Mouse (Mus musculus) liver, embryonic 14.5 days (tissue): ENCODE measurements around the gene Gpr142. TPM values are rescaled to one million over a fixed set of nuclear protein-coding genes. Genes with fewer than 3 reads are reported as not detected.

Source experiments
- ATAC-seq: fragments of 200-750 bp; cut with Nextera tagmentation; 2 replicates; pipeline ENCODE4 v1.8.0; 2017; ENCODE audit warnings: moderate number of reproducible peaks, mild to moderate bottlenecking, moderate library complexity; ENCODE audit not compliant: insufficient read depth
- DNase-seq, 3 experiments: peaks; one replicate each; pipeline ENCODE4 v3.0.0-alpha.2; 2012 to 2013; ENCODE audit warnings: low read depth in 3 of 3, low spot score in 3 of 3
- H3K27ac ChIP-seq: fragments of 300-500 bp; sonication (generic); 2 replicates; pipeline ENCODE4 v1.5.1; 2014; ENCODE audit warnings: moderate library complexity, mild to moderate bottlenecking, control low read depth, inconsistent platforms
- H3K27me3 ChIP-seq: fragments of 300-500 bp; sonication (generic); 2 replicates; pipeline ENCODE4 v1.6.1; 2014; ENCODE audit warnings: mild to moderate bottlenecking, low read length, moderate library complexity; ENCODE audit not compliant: control insufficient read depth, insufficient read depth
- H3K36me3 ChIP-seq: fragments of 300-500 bp; sonication (generic); replicated peaks from 2 replicates; pipeline ENCODE4 v1.6.1; 2014; ENCODE audit warnings: low read depth; ENCODE audit not compliant: control insufficient read depth, insufficient read depth
- H3K4me1 ChIP-seq, 2 experiments: fragments of 200-500 bp in 1 of 2; fragments of 300-500 bp in 1 of 2; sonication (generic) in 1 of 2; replicated peaks; 2 replicates each; pipeline ENCODE4 v1.6.1; 2012 to 2014; ENCODE audit warnings: antibody characterized with exemption in 1 of 2, inconsistent platforms in 1 of 2, low read length in 1 of 2; ENCODE audit not compliant: control insufficient read depth in 2 of 2, insufficient read depth in 2 of 2
- H3K4me2 ChIP-seq: fragments of 300-500 bp; sonication (generic); 2 replicates; pipeline ENCODE4 v1.6.1; 2014; ENCODE audit warnings: low read depth, mild to moderate bottlenecking, control low read depth, moderate library complexity
- H3K4me3 ChIP-seq, 2 experiments: fragments of 200-500 bp in 1 of 2; fragments of 300-500 bp in 1 of 2; sonication (generic) in 1 of 2; 2 replicates each; pipeline ENCODE4 v1.5.1; 2012 to 2014; ENCODE audit warnings: low read depth in 2 of 2, low read length in 2 of 2, mild to moderate bottlenecking in 2 of 2, control low read depth in 1 of 2, inconsistent platforms in 1 of 2, moderate library complexity in 1 of 2; ENCODE audit not compliant: insufficient read depth in 1 of 2
- H3K9ac ChIP-seq: fragments of 300-500 bp; sonication (generic); replicated peaks from 2 replicates; pipeline ENCODE4 v1.6.1; 2014; ENCODE audit warnings: mild to moderate bottlenecking, control low read depth, moderate library complexity
- H3K9me3 ChIP-seq: fragments of 300-500 bp; sonication (generic); 2 replicates; pipeline ENCODE4 v1.6.1; 2016; ENCODE audit warnings: low read length, mixed read lengths; ENCODE audit not compliant: control insufficient read depth
- CTCF ChIP-seq: IDR thresholded peaks from 2 replicates; pipeline ENCODE4 v1.5.1; 2016; ENCODE audit warnings: antibody characterized with exemption, low read depth, control low read depth
- EP300 ChIP-seq: IDR thresholded peaks from 2 replicates; pipeline ENCODE4 v1.6.1; 2016; ENCODE audit warnings: antibody characterized with exemption, low read depth
- WGBS: fragments of 180-500 bp; shearing (Covaris S2); extraction: QIAGEN DNeasy Blood & Tissue Kit; methylation state at CpG from one replicate; pipeline ENCODE4 v1.1.7; 2014; ENCODE audit not compliant: insufficient replicate concordance; 5-methylcytosine and 5-hydroxymethylcytosine counted together
- polyA plus RNA-seq, 2 experiments: library from polyadenylated mRNA; depleted of rRNA in 1 of 2; stranded (reverse) in 1 of 2; unstranded in 1 of 2; fragments of >200 nt; fragmentation: Nextera tagmentation in 1 of 2; extraction: Ambion mirVana in 1 of 2; gene quantifications; 2 replicates each; pipeline versions ENCODE4 v1.2.1 to v1.2.3; 2012 to 2014

Gene Gpr142
- polyA plus RNA-seq, 2 experiments, result not detected

GRCm38 (mm10) chr11:114807686-114808427 is 9.1 kb downstream of the Gpr142 start:
- TF ChIP-seq EP300, result no peak
- TF ChIP-seq CTCF, result no peak
- DNase-seq (no peak), ATAC-seq (no peak)
- no peak overlapping the region for H3K27ac ChIP-seq
- no peak overlapping the region for H3K9ac ChIP-seq
- 31% methylated on average over 14 of the region's 14 CpGs for WGBS
- no peaks in the 10 kb centered on the region for H3K27me3 ChIP-seq
- H3K4me3 ChIP-seq, result no peak overlapping the region
- H3K4me1 ChIP-seq, result peaks cover 0 to 1% of the 10 kb centered on the region in 2 experiments; a peak in 1 of 4 replicates
- H3K9me3 ChIP-seq, result no peaks in the 10 kb centered on the region
- no peak overlapping the region for H3K4me2 ChIP-seq
- no peaks in the 10 kb centered on the region for H3K36me3 ChIP-seq

DNA sequence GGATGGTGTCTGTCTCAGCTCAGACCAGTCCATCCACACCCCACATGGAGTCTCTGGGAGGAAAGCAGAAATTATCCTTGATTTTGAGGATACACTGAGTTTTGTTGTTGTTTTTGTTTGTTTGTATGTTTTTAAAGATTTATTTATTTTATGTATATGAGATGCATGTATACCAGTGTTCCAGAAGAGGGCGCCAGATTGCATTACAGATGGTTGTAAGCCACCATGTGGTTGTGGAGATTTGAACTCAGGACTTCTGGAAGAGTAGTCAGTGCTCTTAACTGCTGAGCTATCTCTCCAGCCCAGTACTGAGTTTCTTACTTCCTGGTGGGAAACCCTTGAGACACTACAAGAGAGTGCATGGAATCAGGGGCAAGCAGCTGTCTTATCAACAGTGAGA is 10.6 kb downstream of the Gpr142 start:
- DNase-seq (no peak), ATAC-seq (no peak)
- no peak overlapping the region for H3K27ac ChIP-seq
- TF ChIP-seq EP300, result no peak
- peak; percentile 38 for TF ChIP-seq CTCF
- no peak overlapping the region for H3K4me2 ChIP-seq
- H3K4me3 ChIP-seq, result no peak overlapping the region
- no peaks in the 10 kb centered on the region for H3K9me3 ChIP-seq
- no peak overlapping the region for H3K9ac ChIP-seq
- H3K27me3 ChIP-seq, result no peaks in the 10 kb centered on the region
- H3K36me3 ChIP-seq, result no peaks in the 10 kb centered on the region
- WGBS, result 28% methylated on average over 1 of the region's 1 CpGs
- H3K4me1 ChIP-seq, result peaks cover 0 to 2% of the 10 kb centered on the region in 2 experiments; a peak in 1 of 4 replicates

GRCm38 (mm10) chr11:114810344-114810743 is 11.6 kb downstream of the Gpr142 start:
- H3K4me2 ChIP-seq, result no peak overlapping the region
- no peak for ATAC-seq
- 23% methylated on average over 4 of the region's 4 CpGs for WGBS

DNA sequence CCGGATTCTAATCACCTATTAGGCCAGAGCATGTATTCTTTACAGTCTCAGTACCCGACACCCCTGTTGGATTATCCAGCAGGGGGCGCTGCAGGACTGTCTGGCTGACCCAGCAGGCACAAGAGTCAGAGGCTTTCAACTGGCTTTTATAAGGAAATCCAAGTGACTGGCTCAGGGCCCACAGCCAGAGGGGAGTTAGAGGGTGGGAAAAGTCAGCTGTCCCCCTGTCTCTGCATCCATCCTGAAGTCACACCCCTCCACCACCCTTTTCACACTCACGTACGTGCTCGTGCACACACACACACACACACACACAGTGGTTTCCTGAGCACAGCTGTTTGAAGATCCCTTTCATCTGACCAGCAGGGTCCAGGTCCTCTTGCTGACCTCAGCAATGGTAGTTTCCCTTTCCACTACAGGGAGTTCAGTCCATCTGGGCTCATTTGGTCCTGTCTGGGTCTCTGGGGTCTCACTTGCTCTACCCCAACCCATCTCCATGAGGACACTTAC is 14.1 kb downstream of the Gpr142 start:
- 14% methylated on average over 6 of the region's 6 CpGs for WGBS
- no peak overlapping the region for H3K27ac ChIP-seq
- H3K27me3 ChIP-seq, result no peaks in the 10 kb centered on the region
- no peak for TF ChIP-seq EP300
- peak; percentile 90 for TF ChIP-seq CTCF
- H3K36me3 ChIP-seq, result no peaks in the 10 kb centered on the region
- DNase-seq, result peak; percentile 44 to 49 (median 47)
- ATAC-seq, result peak; percentile 49; the same call in 1 of the 2 replicates
- no peak overlapping the region for H3K4me2 ChIP-seq
- H3K9ac ChIP-seq, result no peak overlapping the region
- no peak overlapping the region for H3K4me3 ChIP-seq
- H3K9me3 ChIP-seq, result no peaks in the 10 kb centered on the region
- peaks cover 0 to 2% of the 10 kb centered on the region in 2 experiments; a peak in 1 of 4 replicates for H3K4me1 ChIP-seq

More at GRCm38 (mm10) chr11:114810344-114810743, 11.6 kb downstream of the Gpr142 start:
- no peaks in the 10 kb centered on the region for H3K9me3 ChIP-seq
- no peak overlapping the region for H3K9ac ChIP-seq
- H3K4me3 ChIP-seq, result no peak overlapping the region
- no peaks in the 10 kb centered on the region for H3K36me3 ChIP-seq
- TF ChIP-seq CTCF (no peak), EP300 (no peak)
- no peak for DNase-seq
- H3K27me3 ChIP-seq, result no peaks in the 10 kb centered on the region
- H3K27ac ChIP-seq, result no peak overlapping the region
- peaks cover 0 to 2% of the 10 kb centered on the region in 2 experiments; a peak in 1 of 4 replicates for H3K4me1 ChIP-seq

DNA sequence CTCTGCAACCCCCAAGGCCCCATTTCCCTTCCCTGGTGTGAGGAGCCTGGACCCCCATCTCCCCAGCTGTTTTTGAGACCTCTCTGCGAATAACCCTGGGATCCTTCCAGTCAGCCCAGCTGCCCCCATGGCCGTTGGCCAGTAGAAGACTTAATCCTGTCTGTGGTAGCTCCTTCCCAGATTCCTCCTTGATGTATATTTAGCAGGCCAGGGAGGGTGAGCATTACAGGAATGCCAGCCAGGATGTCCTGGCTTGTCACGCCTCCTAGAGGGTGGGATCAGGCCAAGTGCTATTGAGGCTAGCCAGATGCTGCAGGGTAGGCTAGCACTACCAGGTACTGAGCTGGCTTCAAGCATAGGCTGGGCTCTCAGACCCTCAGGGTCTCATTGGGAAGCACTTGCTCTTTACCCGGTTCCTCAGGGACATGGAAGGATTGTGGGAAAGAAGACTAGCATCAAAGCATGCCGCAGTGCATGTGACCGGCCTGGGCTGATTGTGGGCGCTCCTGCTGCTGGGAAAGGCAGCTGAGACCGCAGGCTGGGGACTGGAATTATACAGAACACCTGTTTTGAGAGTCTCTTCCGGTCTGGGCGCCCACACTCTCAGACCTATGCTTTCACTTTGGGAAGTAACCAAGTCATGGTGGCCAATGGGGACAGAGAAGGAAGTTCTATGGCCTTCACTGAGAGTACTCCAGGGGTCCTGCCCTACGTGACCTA is 16.3 kb downstream of the Gpr142 start:
- Histone ChIP-seq H3K27me3 (no peaks in the 10 kb centered on the region), H3K36me3 (no peaks in the 10 kb centered on the region), H3K27ac (no peak overlapping the region), H3K4me2 (no peak overlapping the region), H3K9ac (no peak overlapping the region), H3K4me3 (no peak overlapping the region), H3K4me1 (peaks cover 0 to 2% of the 10 kb centered on the region in 2 experiments; a peak in 1 of 4 replicates), H3K9me3 (no peaks in the 10 kb centered on the region)
- TF ChIP-seq EP300, result no peak
- TF ChIP-seq CTCF, result no peak
- DNase-seq (no peak), ATAC-seq (no peak)
- 57% methylated on average over 11 of the region's 11 CpGs for WGBS
